Comparison of ENCODE assay signal across 8 mouse cellular contexts in genomic region chr8:64946820-64947697, GRCm38 (mm10). TPM values are rescaled to one million over a fixed set of nuclear protein-coding genes. Genes with fewer than 3 reads are reported as not detected.
A peak's percentile ranks its signal among the peaks of the same experiment; 100 is the strongest.
DNase-seq lines count a peak whose midpoint lies in the region; ATAC-seq and TF ChIP-seq lines count a peak whose summit lies in the region.

Tmem192 (plus strand) TSS chr8:64947185.

- peaks cover 4% of the 10 kb centered on the region; the same call in 1 of the 2 replicates for H3K4me1 ChIP-seq in cortical plate, adult 2 months (ENCODE audit: control insufficient read depth, insufficient read depth, low read length)

- intact Hi-C loops in left cerebral cortex, postnatal 10 days (cut with DNase I): loop anchor here (10.0 kb wide), 1 partner anchor 922 kb away; no protein-coding TSS in a partner anchor

- ATAC-seq in activated CD4-positive, CD25-positive, alpha-beta regulatory T cell, adult 4 months: peak; percentile 82
- ATAC-seq in inflammation-experienced regulatory T-cells, adult 6 months: peak; percentile 86
- peak; percentile 93 for ATAC-seq in megakaryocyte-erythroid progenitor cell, adult 5-6 weeks (replicated peaks; ENCODE audit: low FRiP score, low TSS enrichment, poor library complexity, severe bottlenecking)

- no peak; the same call in 1 of the 2 replicates for TF ChIP-seq POLR2A in cortical plate, adult 2 months (IDR thresholded peaks at IDR 0.05; ENCODE audit: extremely low read depth, insufficient read depth, low read length)

- H3K4me3 ChIP-seq in cortical plate, adult 2 months (ENCODE audit: insufficient read depth, low read length): peak within 1 kb of the TSS; percentile 77

- DNase-seq in gastrocnemius, postnatal 10 days: peak; percentile 96
- DNase-seq in left cerebral cortex, postnatal 10 days (ENCODE audit: extremely low spot score in 1 of 2, low spot score in 2 of 2): peak; percentile 86 to 94
- peak; percentile 95 for DNase-seq in right cerebral cortex, postnatal 25 days
- peak; percentile 91 to 94 for DNase-seq in urinary bladder, postnatal 4 days (ENCODE audit: low spot score in 2 of 2)

- peak within 1 kb of the TSS; percentile 56 for H3K27ac ChIP-seq in cortical plate, adult 2 months (ENCODE audit: insufficient read depth, low read length)

- TF ChIP-seq CTCF in cortical plate, adult 2 months (IDR thresholded peaks at IDR 0.05; ENCODE audit: extremely low read depth, insufficient read depth, low read length): no peak

RNA-seq across cellular contexts. Expression of gene Tmem192, which starts in this region (rescaled TPM):
- 10 to 100 TPM; 56.5 to 65.3 TPM for polyA plus RNA-seq in activated CD4-positive, CD25-positive, alpha-beta regulatory T cell, adult 4 months (2017; shearing (Covaris generic))
- polyA plus RNA-seq in cortical plate, adult 2 months (2012; rRNA removed): 31.7 and 36.8 TPM in 2 replicates
- total RNA-seq in gastrocnemius, postnatal 10 days (2021): 10 to 100 TPM; 11.9 to 13.4 TPM
- polyA plus RNA-seq in inflammation-experienced regulatory T-cells, adult 6 months (2017; shearing (Covaris generic)): 10 to 100 TPM; 28.5 to 50.5 (median 48.8) TPM
- 10 to 100 TPM; 14.7 to 15.0 TPM for total RNA-seq in left cerebral cortex, postnatal 10 days (2021)
- 16.4 and 30.1 TPM in 2 replicates for total RNA-seq in megakaryocyte-erythroid progenitor cell, adult 5-6 weeks (2014; fragmentation: Nextera tagmentation)
- total RNA-seq in megakaryocyte-erythroid progenitor cell, adult 5-6 weeks (2017): 8.0 and 14.0 TPM in 2 replicates

Comparison
In these comparisons a context has a peak if more than half of its experiments do, and no peak if none do; other contexts are left out.
1. Peak in every context shown above with its lines: DNase-seq, ATAC-seq, H3K4me3 ChIP-seq and H3K27ac ChIP-seq.